Mouse (Mus musculus): Measurements from ENCODE around the gene Slc31a1.

- TF ChIP-seq NELFE (IDR thresholded peaks at IDR 0.05; ENCODE audit: low read depth, low read length) (no peak), GATA1 (IDR thresholded peaks at IDR 0.05; ENCODE audit: low read depth, low read length) (no peak), CTCF (IDR thresholded peaks at IDR 0.05 in 2 of 3, conservative IDR thresholded peaks at IDR 0.05 in 1 of 3; ENCODE audit: control insufficient read depth in 1 of 3, insufficient read depth in 1 of 3, low read depth in 2 of 3, low read length in 3 of 3, poor library complexity in 1 of 3, severe bottlenecking in 1 of 3) (no peak), MEF2A (IDR thresholded peaks at IDR 0.05; ENCODE audit: extremely low read depth, insufficient replicate concordance, low read depth, low read length, poor library complexity, severe bottlenecking) (no peak)
Observed at GRCm38 (mm10) chr4:62362437-62362836, 1.9 kb downstream of the Slc31a1 start.
